Mouse (Mus musculus) gastrocnemius, postnatal 4 days (tissue): ENCODE data around the gene Kcnh1. TPM values are rescaled to one million over a fixed set of nuclear protein-coding genes. Genes with fewer than 3 reads are reported as not detected.

Experiments used
- DNase-seq, 2 experiments: peaks; one replicate each; pipeline ENCODE4 v3.0.0; 2021 to 2022; ENCODE audit warnings: low spot score in 2 of 2, mixed read lengths in 2 of 2
- total RNA-seq, 2 experiments: library from RNA; stranded (reverse); gene quantifications; 2 replicates each; pipeline ENCODE4 v1.2.3; 2021

Kcnh1 gene
- total RNA-seq, 2 experiments from 2014 or later = 0.10 to 0.12 TPM

DNA sequence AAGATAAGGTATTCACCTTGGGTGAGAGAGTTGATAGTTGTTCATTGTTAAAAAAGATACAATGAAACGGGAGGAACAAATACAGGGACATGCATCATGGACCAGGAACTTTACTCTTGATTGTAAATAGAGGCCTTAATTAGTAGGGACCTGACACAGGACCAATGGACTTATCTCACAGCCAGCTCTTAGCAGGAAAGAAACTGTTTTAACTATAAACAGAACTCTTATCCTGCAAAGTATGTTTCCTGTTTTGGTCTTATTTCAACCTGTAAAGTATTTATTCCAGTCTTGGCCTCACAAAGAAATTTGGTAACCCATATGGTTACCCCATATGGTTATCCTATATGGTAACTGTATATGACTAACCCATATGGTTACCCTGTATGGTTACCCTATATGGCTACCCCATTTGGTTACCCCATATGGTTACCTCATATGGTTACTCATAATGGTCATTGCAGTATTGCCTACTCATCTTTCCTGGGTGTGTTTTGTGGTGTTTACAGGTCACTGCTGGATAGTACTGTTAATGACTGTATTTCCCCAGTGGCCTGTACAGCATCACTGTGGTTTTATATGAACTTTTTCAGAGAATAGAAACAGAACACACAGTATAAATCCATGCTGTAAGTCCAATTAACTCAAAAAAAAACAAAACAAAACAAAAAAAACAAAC, 125.0 kb downstream of the Kcnh1 start:
- DNase-seq = no peak

DNA sequence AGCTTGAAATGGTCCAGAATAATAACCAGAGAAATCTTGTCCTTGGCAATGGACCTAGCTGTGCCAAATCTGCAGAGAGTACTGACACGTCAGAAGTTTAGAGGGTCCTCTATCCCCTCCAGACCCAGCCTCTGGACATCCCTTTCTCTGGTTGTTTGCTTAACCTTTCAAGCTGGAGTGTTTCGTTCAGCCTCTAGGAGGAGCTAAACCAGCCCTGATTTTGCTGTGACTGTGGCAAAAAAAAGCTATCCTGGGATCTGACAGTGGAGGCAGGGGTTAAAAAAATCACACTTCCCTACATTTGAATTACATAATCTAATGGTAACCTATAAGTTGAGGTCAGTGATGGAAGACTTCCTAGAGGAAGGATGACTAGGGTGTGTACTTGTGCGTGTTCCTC, 133.6 kb downstream of the Kcnh1 start:
- DNase-seq = no peak

- no peak for DNase-seq
Measured at GRCm38 (mm10) chr1:192327052-192327451, 136.5 kb downstream of the Kcnh1 start.

DNA sequence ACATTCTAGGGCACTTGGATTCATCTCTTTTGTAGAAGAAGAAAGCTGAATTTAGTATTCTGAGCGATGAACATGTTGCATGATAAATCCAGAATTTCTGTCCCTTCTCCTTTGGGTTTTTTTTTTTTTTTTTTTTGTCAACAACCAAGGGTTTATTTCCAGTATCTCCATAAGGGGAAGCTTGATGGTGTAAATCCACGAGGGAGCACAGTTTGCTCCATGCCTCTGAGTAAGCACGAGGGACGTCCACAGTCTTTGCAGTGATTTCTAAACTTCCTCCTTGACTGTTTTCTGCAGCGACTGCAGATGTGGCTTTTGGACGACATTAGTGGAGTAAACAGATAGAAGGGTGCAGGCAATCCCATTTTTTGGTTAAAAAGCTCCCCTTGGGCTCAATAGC, 140.6 kb downstream of the Kcnh1 start:
- no peak for DNase-seq

- no peak for DNase-seq
Measured at GRCm38 (mm10) chr1:192336029-192336428, 145.5 kb downstream of the Kcnh1 start.

DNA sequence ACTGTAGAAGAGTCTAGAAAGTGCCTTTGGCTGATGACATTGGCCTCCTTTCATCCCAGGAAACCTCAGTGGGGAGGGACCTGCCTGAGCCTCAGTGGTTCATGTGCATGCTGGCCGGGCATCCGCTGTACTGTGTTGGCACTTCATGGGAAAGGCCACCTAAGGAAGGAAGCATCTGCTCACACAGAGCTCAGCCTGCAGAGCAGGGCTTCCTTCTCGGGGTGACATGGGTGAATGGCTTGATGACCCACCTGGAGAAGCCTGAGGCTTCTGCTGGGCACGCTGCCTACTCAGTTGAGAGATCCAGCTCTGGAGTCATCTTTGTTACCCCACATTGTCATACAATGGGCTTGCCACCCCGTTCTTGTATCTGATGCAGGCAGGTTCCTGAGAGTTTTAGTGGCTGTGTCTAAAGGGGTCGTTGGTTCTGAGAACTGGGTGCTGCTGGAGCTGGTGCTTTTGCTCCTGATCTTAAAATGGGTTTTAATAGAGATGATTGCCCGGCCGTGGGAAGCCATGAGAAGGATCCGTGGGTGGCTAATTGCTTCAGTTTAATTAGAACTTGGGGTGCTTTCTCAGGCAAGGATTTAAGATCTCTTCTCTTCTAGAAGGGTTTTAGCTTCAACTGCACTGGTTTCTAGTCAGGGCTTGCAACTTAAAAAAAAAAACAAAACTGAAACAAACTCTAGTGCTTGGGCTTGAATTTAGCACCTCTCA, 148.9 kb downstream of the Kcnh1 start:
- DNase-seq = no peak

DNA sequence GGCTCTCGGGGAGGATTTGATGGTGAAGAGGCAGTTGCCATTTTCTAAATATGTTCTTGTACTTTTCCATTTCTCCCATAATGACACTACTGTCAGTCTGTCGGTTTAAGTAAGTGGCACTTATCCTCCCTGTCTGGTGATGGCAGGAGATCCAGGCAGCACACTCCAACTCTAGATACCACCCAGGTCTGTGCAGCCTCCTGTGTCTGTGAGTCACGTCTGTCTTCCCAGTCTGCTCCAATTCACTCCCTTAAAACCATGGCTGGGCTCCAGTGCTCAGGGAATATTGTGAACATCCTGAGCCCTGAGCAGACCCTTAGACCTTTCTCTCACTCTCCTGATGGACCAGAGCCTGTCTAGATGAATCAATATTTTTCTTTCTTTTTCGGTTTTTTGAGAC, 151.2 kb downstream of the Kcnh1 start:
- no peak for DNase-seq

GRCm38 (mm10) chr1:192343996-192344395, 153.4 kb downstream of the Kcnh1 start:
- DNase-seq = no peak

DNA sequence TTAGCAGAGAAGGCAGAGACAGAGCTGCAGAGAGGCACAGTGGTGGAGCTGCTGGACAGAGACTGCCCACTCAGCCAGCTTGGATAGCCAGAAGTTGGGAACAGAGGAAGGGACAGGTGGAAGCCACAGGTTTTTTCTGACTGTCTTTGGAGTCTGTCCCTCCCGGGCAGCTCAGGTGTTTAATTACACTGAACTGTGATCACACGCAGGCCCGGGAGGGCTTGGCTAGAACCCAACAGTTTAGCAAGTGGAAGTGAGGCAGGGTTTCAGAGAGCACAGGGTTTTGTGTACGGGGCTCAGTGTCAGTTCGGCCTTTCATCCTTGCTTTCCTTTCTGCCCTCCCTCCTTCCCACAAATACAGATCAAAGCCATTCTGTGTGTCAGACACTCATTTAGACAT, 156.8 kb downstream of the Kcnh1 start:
- DNase-seq = no peak

DNA sequence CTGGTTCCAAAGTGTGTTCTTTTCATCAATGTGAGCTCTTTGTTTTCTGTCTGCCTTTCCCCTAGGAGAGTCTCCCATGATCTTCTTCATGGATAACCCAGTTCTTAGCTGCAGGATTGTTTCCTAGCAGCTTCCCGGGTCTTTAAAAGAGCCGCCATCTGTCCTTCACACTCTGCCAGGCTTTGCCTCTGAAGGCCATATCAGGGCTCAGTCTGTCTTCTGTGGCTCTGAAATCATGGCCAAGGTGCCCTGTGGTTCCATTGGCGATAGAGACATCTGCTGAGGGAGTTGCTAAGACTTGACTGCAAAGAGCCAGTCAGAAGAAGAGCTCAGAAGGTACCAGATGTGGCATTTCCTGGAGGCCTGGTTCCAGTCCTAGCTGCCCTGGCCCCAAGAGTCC, 165.7 kb downstream of the Kcnh1 start:
- no peak for DNase-seq

DNA sequence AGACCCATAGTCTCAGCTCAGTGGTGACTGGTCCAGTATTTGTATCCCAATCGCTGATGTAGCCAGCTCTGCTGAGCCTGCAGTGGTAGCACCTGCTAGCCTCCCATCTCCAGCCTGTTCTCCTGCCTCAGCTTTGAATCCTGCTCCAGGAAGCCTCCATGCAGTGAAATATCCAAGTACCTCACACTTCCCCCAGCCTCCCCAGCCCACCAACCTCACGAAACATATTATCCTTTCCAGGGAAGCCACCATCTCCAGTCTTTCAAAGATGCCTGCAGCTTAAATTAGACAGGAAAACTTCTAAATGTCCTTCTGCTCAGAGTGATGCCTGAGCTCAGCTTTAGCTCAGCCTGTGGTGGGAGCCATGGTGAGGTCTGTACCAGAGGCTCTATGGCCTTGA, 168.6 kb downstream of the Kcnh1 start:
- no peak for DNase-seq

GRCm38 (mm10) chr1:192368336-192368735, 177.8 kb downstream of the Kcnh1 start:
- DNase-seq = no peak

- DNase-seq = no peak
Measured at GRCm38 (mm10) chr1:192371943-192372614, 181.5 kb downstream of the Kcnh1 start.

GRCm38 (mm10) chr1:192378546-192379075, 188.0 kb downstream of the Kcnh1 start:
- DNase-seq = no peak

- no peak for DNase-seq
Measured at GRCm38 (mm10) chr1:192380596-192381041, 190.0 kb downstream of the Kcnh1 start.

DNA sequence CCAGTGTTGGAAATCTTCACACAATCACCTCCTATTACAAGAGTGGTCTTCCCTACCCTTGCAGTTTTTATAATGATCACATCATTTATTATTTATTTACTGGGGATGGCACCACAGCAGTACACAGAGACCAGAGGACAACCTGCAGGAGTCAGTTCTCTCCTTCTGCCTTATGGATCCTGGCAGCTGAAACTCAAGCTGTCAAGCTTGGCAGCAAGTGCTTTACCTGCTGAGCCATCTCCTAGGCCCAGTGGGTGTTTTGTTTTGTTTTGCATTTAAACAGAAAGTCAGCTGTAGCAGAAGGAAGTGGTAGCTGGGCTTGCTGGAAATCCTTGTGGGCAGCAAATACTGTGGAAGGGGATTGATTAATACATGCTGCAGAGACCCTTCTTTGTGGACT, 197.1 kb downstream of the Kcnh1 start:
- no peak for DNase-seq

GRCm38 (mm10) chr1:192391041-192391440, 200.5 kb downstream of the Kcnh1 start:
- no peak for DNase-seq

GRCm38 (mm10) chr1:192392232-192392631, 201.7 kb downstream of the Kcnh1 start:
- DNase-seq = no peak

- no peak for DNase-seq
Measured at GRCm38 (mm10) chr1:192399667-192400490, 209.3 kb downstream of the Kcnh1 start.

- no peak for DNase-seq
Measured at GRCm38 (mm10) chr1:192400991-192401390, 210.4 kb downstream of the Kcnh1 start.
